Mouse (Mus musculus) ovary, adult 2 months (tissue): ENCODE results near the gene Exoc6b. TPM values are rescaled to one million over a fixed set of nuclear protein-coding genes. Genes with fewer than 3 reads are reported as not detected.

Experiments
- polyA plus RNA-seq: library from polyadenylated mRNA; depleted of rRNA; stranded (reverse); fragments of >200 nt; gene quantifications from 2 replicates; pipeline ENCODE4 v1.2.3, GENCODE M21; 2012; rRNA removed

Exoc6b gene
- 9.5 and 11.2 TPM in 2 replicates for polyA plus RNA-seq

GRCm38 (mm10) chr6:85069023-85069985 lies at the start of gene Exoc6b:
Gene Exoc6b (minus strand): TSS chr6:85069513.

DNA sequence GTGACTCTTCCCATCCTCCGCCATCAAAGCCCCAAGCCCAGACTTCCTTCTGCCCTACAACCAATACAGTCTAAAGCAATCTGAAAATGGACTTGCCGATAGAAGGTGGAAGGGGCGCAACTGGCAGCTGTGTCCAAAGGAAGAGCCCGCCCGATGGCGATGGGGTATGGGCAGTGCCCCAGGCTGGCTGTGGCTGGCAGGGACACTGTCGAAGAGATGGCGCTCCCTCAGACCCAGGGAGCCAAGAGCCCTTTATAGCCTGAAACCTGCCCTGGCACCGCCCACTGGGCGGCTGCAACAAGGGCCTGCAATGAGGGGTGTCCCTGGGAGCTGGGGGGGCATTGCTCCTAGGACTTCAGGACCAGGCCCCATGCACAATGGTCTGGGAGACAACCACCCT lies 475.6 kb downstream of the Exoc6b start, which contains the start of gene Cyp26b1:
Gene Cyp26b1, minus strand, starts transcription at position 216 of the 400 bp plus-strand sequence.

Other genes starting within 250 kb of the Exoc6b start
- gene Spr, start 68.3 kb upstream of the Exoc6b start, polyA plus RNA-seq, result 29.9 and 31.1 TPM in 2 replicates
- gene Emx1, start 117.9 kb upstream of the Exoc6b start, polyA plus RNA-seq, result 0.09 TPM in 1 of 2 replicates, not detected in the other